Mouse (Mus musculus): ENCODE data around the gene Il16.

Il16 gene

GRCm38 (mm10) chr7:83604180-83604944 is 141.2 kb downstream of the Il16 start:
- no peak for DNase-seq (ENCODE audit: low spot score)

- no peak for DNase-seq (ENCODE audit: low spot score)
Measured at GRCm38 (mm10) chr7:83599913-83600286, 145.6 kb downstream of the Il16 start.

- no peak for DNase-seq (ENCODE audit: low spot score)
Measured at GRCm38 (mm10) chr7:83598997-83599912, 146.3 kb downstream of the Il16 start.

- no peak for DNase-seq (ENCODE audit: low spot score)
Measured at GRCm38 (mm10) chr7:83597063-83597462, 148.5 kb downstream of the Il16 start.

- DNase-seq (ENCODE audit: low spot score), result no peak
Measured at GRCm38 (mm10) chr7:83594056-83594455, 151.5 kb downstream of the Il16 start.

All from layer of hippocampus, adult 9-10 months (tissue).